Mouse (Mus musculus) adrenal gland, postnatal 36 days (tissue): ENCODE results near the gene Haus7. TPM values are rescaled to one million over a fixed set of nuclear protein-coding genes. Genes with fewer than 3 reads are reported as not detected.
A peak's percentile ranks its signal among the peaks of the same experiment; 100 is the strongest.

Source experiments
- DNase-seq, 2 experiments: peaks; one replicate each; pipeline ENCODE4 v3.0.0; 2021; ENCODE audit warnings: mixed read lengths in 1 of 2
- long read RNA-seq, 2 experiments: library from polyadenylated mRNA; stranded (forward); transcript quantifications; one replicate each; pipeline ENCODE4 v2.0.0; 2021; ENCODE audit warnings: borderline sequencing depth in 2 of 2
- total RNA-seq, 2 experiments: library from RNA; stranded (reverse); gene quantifications; 2 replicates each; pipeline ENCODE4 v1.2.3; 2021

Gene Haus7
- total RNA-seq = 10 to 100 TPM; 30.0 to 31.5 TPM
- long read RNA-seq, experiment 1, transcript Haus7-201 (10 exons, 1,380 nt) = major isoform, 38 of 41 reads
- long read RNA-seq, experiment 1, partial matches to known transcripts = 0 of 41 reads
- long read RNA-seq, experiment 1, other reads (novel, unspliced or antisense) = 3 of 41 reads
- long read RNA-seq, experiment 2, transcript Haus7-201 (10 exons, 1,380 nt) = major isoform, 13 of 20 reads
- long read RNA-seq, experiment 2, partial matches to known transcripts = 2 of 20 reads
- long read RNA-seq, experiment 2, other reads (novel, unspliced or antisense) = 2 of 20 reads

DNA sequence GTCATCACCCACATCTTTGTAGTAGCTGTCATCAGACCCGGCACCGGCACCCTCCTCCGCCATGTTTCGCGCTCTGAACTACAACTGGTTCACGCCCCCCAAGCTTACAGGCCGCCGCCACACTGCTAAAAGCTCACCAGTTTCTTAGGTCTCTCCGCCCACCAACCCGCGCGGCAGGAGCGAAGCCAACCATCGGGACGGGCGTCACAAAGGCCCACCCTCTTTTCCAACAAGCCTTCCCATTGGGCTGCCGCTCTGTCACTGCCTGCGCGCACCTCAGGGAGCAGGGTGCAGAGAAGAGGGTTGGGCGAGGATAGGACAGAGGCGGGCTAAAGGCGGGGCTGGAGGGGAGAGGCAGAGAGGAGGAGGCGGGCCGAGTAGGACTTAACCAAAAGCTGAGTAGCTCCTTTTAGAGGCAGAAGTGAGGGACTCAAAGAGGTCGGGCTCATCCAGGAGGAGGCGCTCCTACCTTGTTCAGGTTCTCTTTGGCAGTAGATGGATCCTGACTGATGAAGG, at the start of gene Haus7:
TSS of gene Haus7 (minus strand) at position 168 of the 516 bp plus-strand sequence.
- DNase-seq = peak; percentile 93

DNA sequence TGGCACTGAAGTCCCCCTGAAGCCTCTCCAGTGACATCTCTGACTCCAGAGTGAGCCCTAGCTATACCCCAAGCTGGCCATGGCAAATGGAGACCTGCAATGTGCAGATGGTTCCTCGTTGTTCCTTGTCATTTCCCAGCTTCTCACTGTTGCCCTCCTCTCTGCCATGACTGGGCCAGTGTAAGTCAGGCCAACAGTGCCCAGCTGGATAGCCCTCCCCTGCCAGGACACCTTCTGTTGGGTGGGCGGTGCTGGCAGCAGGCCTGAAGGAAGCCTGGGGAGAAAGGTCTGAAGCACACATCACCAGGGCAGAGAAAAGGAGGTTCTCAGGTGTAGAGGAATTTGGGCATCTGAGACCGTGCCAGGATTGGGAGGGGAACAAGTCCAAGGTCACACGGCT, 47.7 kb upstream of the Haus7 start:
- no peak for DNase-seq

DNA sequence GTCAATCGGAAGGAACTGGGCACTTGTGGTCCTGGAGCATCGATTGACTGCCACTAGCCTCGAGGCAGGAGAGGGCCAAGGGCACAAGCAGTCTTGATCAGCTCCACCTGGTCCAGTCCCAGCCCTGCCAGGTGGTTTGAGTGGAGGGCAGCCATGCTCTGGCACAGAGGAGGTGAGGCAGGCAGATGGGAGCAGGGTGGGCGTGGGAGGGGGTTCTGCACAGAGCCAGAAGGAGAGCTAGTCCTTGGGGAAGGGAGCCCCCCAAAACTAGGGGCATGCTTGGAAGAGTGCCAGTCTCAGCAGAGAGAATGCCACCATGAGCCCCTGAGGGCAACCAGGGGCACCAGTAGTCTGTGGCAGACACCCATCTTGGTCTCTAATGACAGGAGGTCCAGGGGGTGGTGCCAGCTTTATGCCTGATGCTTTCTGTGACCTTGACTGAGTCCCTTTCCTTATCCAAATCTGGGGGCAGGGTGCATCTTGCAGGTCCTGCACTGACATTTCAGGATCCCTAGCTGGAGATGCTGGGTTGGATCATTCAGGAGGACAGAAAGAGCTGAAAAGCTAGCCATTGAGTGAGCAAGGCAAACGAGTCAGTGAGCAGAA, 46.4 kb upstream of the Haus7 start:
- no peak for DNase-seq

DNA sequence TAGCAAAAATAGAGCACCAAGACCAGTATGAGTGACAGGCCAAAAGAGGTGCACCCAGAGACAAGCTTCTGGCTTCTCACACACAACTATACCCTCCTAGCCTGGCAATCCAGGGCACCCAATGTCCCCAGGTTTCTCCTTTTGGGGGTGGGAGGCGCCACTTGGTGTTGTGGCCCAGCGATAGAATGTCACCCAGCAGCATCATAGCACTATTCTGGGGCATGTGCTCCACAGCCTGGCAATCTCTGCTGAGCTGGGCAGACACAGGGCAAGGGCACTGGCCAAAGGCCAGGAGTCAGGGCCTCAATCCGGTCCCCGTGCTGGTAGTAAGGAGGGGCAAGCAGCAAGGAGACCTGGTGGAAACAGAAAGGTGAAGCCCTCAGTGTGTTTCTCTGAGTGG, 37.9 kb upstream of the Haus7 start:
- peak in 1 of 2 experiments; percentile 27 for DNase-seq

DNA sequence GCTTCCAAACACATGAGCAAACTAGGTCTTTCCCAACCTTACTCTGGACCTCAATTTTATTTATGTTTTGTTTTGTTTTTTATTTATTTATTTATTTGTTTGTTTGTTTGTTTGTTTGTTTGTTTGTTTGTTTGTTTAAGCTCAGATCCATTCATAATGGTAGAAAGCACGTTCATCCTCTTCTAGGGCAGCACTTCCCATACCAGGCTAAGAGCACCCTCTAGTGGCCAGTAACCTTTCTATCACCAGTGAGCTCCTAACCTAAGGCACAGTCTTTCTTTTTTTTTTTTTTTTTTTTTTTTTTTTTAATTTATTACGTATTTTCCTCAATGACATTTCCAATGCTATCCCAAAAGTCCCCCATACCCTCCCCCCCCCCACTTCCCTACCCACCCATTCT, 34.7 kb upstream of the Haus7 start:
- peak; percentile 46 to 70 for DNase-seq

DNA sequence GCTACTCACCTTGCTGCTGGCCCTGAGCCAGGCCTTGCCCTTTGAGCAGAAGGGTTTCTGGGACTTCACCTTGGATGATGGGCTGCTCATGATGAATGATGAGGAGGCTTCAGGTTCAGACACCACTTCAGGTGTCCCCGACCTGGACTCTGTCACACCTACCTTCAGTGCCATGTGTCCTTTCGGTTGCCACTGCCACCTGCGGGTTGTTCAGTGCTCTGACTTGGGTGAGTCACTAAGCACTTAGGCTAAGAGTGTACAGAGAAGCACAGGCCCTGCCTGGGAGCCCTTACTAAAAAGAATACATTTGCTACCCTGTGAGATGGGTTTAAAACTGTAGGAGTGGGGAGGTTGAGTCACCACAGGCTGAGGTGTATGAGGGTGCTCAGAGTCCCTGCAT, 32.0 kb upstream of the Haus7 start:
- DNase-seq = no peak

DNA sequence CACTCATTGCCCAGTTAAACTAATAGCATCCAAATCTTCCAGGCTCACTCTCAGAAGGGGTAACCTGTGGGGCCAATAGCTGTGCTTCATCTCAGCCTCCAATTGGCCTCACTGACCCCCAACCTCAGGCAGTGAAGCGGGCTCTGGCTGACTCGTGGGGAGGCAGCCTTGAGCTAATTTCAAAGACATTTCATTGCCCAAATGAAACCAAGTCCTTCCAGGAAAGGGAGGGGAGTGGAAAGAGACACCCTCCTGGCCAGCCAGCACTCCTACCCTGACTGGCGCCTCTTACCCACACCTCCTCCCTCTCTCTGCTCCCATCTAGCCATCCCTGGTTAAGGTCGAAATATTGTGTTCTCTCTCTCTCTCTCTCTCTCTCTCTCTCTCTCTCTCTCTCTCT, 31.3 kb upstream of the Haus7 start:
- no peak for DNase-seq

DNA sequence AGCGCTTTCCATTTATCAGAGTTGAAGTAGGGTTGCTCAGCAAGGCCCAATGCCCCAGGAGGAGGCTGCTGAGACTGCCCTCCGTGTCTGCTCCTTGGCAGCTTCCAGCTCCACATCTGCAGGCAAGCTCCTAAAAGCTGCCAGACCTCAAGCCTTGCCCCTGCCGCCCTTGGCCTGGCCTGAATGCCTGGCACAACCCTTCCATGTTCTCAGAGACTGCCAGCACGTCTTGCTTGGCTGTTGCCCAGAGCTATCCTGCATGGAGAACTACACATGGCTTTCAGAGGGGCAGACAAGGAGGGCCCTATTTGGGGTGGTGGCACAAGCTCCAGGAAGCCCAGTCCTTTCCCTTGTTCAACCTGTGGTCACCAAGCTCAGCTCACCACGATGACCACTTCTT, 28.1 kb upstream of the Haus7 start:
- peak in 1 of 2 experiments; percentile 25 for DNase-seq

DNA sequence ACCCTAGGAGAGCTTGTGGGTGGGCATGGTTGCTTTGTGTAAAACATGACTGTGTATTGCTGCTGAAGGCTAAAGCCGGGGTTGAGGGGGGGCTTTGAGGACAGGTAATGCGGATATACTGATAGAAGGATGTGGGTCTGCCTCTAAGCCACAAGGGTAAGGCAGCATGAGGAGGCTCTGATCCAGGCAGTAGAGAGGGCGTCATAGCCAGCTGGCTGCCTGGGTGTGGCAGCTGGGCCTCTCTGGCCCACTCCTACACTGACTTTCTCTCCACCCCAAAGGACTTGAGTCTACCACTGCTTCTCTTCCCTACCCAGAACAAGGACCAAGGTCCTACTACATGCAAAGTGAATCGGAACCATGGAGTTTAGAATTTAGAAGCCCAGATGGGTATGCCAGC, 26.0 kb upstream of the Haus7 start:
- no peak for DNase-seq

DNA sequence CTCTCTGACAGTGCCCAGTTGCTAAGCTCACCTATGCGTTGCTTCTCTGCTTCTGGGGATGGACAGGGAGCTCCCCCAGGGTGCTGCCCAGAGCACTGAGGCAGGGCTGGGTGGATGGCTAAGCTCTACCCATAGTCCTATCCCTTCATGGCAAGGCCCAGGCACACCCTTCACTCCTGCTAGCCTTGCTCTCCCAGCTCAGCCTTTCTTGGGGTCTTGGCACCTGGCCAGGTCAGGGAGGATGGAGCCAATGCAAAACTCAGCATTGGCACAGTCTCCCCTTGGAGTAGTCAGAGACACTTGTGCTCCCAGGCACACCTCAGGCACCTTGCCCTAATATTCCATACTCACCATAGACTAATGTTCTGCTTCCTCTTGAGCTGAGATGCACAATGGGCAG, 25.2 kb upstream of the Haus7 start:
- no peak for DNase-seq

DNA sequence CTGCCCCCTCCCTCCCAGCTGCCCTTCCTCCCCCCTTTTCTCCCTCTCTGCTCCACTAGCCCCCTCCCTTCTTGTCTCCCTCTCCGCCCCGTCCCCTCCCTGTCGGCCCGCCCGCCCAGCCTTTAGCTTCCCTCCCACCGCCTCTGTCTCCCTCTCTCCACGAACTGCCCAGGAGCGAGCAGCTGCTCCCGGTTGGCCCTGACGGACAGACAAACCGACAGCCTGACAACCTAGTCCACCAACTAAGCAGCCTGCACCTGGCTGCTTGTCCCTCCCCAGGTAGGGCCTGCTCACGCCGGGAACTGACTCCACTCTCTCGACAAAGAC, 24.6 kb upstream of the Haus7 start, which contains the start of gene Bgn:
TSS of gene Bgn (plus strand) at position 119 of the 327 bp plus-strand sequence.
- peak in 1 of 2 experiments; percentile 22 for DNase-seq

DNA sequence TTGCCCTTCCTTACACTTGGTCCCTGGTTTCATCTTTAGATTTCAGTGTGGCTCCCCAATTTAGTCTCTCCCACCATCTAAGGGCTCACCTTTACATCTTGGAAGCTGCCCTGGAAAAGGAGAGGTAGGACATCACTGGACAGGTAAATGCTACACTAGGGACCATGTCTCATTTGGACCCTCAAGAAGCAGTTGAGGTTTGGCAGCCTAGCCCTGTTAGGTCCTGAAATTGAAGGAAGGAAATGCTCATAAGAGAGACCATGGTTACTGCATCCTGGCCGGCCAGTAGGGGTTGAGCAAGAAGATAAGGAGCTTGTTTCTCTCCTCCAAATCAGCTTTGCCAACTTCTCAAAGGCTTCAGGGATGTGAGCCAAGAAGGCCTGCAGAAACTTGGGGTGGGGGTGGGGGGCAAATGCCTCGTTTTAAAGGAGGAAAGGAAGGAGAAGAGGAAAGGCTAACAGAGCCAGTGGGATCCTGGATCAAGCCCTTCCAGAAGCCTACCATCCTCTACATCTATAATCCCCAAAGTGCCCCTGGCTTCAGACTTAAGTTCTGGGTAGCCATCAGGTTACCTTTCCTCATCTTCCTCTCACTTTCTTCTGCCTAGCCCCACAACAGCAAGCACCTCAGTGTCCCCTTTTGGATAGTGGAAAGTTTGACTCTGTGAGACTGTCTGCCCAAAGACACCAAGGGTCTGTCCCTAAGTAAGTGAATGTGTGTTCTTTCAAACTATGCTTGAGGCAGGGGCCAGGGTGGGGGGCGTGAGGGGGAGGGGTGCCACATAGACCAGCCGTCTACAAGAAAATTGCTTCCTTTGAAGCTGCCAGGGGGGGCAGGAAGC, 24.0 kb upstream of the Haus7 start:
- no peak for DNase-seq

DNA sequence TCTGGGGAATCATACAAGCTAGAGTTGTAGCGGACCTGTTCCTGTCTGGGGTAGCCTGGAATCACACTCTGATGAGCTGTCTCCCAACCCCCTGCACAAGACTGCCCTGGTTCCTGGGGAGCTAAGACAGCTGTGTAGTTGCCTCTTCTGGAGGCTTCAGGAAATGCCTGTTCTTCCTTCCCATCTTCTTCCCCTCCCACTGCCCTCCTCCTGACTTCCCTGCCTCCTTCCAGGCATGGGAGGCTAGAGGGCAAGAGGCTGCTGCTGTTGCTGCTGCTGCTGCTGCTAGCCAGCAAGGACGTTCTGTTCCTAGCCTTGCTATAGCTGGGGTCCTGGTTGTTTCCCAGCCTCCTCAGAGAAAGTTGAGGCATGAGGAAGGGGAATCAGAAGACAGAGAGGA, 21.5 kb upstream of the Haus7 start:
- DNase-seq = no peak

DNA sequence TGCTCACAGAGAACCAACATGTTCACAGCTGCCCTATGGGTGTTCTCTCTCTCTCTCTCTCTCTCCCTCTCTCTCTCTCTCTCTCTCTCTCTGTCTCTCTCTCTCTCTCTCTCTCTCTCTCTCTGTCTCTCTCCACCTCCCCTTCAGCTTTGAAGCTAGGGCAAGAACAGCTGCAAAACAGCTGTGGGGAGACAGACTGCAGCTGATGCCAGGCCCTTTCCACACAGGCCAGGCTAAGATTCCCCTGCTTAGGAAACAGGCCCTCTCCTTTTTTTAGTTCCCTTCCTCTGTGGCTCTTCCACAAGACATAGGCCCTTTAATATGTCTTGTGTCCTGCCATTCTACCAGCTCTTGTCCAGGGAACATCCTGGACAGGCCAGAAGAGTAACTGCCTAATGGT, 20.8 kb upstream of the Haus7 start:
- no peak for DNase-seq

DNA sequence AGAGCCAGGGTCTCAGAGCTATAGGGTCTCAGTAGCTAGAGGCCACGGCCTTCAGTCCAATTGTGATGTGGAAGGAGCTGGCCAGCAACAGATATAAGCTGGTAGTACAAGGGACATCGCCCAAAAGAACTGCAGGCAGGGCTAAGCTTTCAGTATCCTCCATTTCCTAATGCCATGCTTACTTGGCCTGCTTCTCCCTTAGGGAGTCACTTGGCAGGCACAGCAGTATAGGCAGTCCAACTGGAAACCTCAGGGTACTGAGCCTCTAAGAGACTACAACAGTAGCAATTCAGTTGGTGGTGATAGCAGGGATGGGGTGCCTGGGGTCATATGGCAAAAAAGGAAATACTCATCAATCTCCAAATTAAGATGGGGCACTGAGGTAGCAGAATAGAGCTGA, 18.7 kb upstream of the Haus7 start:
- DNase-seq = no peak

DNA sequence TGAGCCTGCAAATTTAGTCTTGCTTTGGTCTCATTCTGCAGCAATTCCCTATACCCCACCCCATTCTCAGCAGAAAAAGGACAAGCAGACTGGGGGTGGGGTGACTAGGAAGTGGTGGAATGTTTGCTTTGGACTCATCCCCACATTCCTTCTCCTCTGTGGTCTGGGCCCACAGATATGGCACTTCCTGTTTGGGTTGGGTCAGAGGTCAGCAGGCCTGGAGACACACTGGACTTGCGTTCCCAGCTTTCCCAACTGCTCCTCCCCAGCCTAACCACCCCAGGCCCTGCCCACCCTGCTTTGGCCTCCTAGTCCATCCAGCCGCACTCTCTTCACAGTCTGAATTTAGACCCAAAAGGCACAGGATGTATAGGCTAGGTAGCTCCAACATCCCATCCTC, 17.8 kb upstream of the Haus7 start:
- DNase-seq = peak in 1 of 2 experiments; percentile 52

DNA sequence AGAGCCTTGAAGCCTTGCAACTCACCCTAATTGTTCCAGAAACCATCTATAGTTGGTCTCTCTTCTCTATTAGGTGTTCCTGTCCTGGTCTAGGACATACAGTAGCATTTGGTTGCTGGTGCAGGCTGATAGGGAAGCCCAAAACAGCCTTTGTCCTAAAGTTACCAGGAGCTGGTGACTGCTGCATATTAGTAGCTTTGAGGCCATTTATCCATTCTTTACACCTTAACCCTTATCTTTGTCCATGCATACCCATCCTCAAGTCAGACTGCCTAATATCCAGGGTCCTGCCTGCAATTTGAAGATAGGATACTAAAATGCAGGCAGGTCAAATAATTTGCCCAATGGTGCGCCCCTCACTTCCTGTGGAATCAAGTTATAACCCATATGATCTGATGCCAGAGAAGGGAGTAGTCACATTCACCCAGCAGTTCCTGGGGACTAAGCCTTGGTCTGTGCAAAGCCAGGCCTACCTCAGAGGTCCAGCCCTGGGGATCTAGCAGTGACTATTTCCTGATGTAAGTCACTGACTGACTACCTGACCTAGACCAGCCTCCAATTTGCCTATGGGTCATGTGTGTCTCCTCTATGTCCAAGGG, 16.9 kb upstream of the Haus7 start:
- no peak for DNase-seq

DNA sequence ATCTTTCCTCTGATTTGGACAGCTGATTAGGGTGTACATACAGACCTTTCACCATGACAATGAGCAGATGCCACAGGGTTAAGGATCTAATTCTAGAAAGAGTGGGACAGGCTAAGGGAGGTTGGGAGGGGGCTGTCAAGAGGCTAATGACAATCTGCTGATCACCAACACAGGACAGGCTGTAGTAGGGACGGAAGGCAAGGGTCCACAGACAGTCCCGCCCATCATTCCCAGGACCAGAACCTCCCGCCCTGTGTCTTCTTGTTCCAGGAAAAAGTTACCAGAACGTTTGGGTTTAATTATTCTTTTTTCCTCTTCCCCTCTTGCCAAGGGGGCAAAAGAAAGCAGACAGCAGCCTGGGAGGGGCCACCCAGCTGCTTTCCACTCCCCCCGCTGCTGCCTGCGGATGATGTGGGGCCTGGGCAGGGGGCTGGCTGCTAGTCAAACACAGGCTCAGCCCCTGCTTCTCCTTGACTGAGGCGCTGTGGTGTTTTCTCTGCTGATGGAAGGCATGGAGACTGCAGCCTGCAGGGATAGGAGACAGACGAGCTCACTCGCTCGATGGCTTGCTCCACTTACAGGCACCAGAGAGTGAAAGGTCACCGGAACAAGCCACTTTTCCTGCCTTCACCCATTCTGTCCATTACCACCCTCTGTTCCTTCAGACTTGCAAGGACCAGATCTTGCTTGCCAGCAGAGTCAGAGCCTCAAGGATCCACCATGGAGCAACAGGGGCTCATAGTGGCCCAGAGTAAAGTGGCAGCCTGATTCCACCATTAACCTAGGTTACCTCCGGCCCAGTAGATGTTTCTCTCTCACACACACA, 15.7 kb upstream of the Haus7 start:
- DNase-seq = no peak

DNA sequence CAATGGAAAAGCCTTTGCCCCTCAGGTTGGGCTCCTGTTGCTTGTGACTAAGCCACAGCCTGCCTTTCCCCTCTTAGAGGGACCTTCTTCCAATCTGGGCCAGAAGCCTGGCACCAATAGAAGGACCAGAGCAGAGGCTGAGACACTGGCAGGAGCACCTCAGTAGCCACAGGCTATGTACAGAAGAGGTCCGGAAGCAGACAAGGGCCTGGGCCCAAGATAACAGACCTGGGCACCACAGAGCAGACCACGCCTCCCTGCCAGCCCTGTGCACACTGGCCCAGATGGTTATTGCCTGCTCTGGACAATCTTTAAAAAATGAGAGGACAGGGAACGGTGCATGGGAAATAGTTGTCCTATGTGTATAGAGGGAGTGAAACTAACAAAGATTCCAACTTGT, 12.9 kb upstream of the Haus7 start:
- no peak for DNase-seq

DNA sequence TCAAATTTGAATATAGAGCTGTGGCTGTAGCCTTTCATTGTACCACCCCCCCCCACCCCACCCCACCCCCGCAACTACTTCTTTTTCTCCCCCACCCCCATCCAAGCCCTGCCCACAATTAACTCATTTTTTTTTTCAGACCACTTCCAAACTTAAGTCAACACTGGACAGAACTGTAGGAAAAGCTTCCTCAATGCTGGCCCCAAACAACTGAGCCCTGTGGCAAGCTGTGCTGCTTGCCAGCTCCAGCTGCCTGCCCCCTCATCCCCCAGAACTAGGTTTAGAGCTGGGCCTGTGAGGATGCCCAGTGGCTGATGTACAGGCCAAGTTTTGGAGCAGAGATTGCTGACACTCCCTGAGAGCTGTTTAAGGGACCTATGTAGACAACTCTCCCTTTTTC, 9.9 kb upstream of the Haus7 start:
- no peak for DNase-seq

DNA sequence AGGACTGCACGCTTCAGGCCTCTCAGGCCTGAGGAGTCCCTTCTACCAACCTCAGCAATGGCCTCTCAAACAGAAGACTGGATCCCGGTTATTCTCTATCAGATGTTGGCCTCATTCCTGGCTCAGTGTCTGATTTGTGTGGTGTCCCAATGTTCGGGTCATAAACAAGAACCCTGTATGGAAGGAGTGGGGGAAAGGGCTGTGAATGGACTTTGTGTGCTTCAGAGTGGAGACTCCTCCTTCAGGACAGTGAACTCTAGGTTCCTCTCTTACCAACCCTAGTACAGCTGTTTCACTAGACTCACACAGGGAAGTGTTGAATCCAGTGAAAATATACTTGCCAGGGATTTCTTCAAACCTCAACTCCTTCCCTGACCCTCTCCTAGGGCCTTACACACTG, 9.5 kb upstream of the Haus7 start:
- DNase-seq = no peak
